Mouse (Mus musculus) fibroblast of lung, adult 2 months (primary cell): Measurements from ENCODE around the gene Lcn12.

Experiments used
- DNase-seq: peaks from one replicate; pipeline ENCODE4 v3.0.0-alpha.2; 2011; ENCODE audit warnings: low read depth

Lcn12 gene

GRCm38 (mm10) chr2:25493476-25493961 is at the start of gene Lcn12:
Lcn12 (minus strand) TSS chr2:25493911.
- no peak for DNase-seq

GRCm38 (mm10) chr2:25541644-25542367 is 48.1 kb upstream of the Lcn12 start:
- no peak for DNase-seq

GRCm38 (mm10) chr2:25540541-25540948 is 46.8 kb upstream of the Lcn12 start:
- DNase-seq: peak; percentile 96

GRCm38 (mm10) chr2:25536531-25536930 is 42.8 kb upstream of the Lcn12 start:
- no peak for DNase-seq

GRCm38 (mm10) chr2:25534866-25535182 is 41.1 kb upstream of the Lcn12 start:
- DNase-seq: no peak

- DNase-seq: peak; percentile 98
Measured at GRCm38 (mm10) chr2:25534178-25534865, 40.6 kb upstream of the Lcn12 start.

GRCm38 (mm10) chr2:25533707-25534106 is 40.0 kb upstream of the Lcn12 start:
- peak; percentile 35 for DNase-seq

GRCm38 (mm10) chr2:25526510-25527302 is 33.0 kb upstream of the Lcn12 start:
- no peak for DNase-seq

- no peak for DNase-seq
Measured at GRCm38 (mm10) chr2:25509912-25510311, 16.2 kb upstream of the Lcn12 start.

GRCm38 (mm10) chr2:25506964-25507363 is 13.3 kb upstream of the Lcn12 start:
- no peak for DNase-seq

GRCm38 (mm10) chr2:25505860-25506259 is 12.1 kb upstream of the Lcn12 start:
- no peak for DNase-seq

- no peak for DNase-seq
Measured at GRCm38 (mm10) chr2:25505000-25505399, 11.3 kb upstream of the Lcn12 start.

- DNase-seq: no peak
Measured at GRCm38 (mm10) chr2:25504538-25504937, 10.8 kb upstream of the Lcn12 start.

- DNase-seq: no peak
Measured at GRCm38 (mm10) chr2:25502726-25503125, 9.0 kb upstream of the Lcn12 start.

GRCm38 (mm10) chr2:25501593-25502486 is 8.1 kb upstream of the Lcn12 start, which contains the start of gene C8g:
C8g (minus strand) TSS chr2:25501719.
- no peak for DNase-seq

- DNase-seq: peak; percentile 68
Measured at GRCm38 (mm10) chr2:25500576-25501405, 7.1 kb upstream of the Lcn12 start, which contains the start of gene Fbxw5. Fbxw5 (plus strand) TSS chr2:25500750.

GRCm38 (mm10) chr2:25500071-25500575 is 6.4 kb upstream of the Lcn12 start:
- no peak for DNase-seq

- no peak for DNase-seq
Measured at GRCm38 (mm10) chr2:25498622-25499478, 5.1 kb upstream of the Lcn12 start.

GRCm38 (mm10) chr2:25497846-25498575 is 4.3 kb upstream of the Lcn12 start:
- no peak for DNase-seq
